ENCODE assay signal across 15 mouse cellular contexts in genomic region chr10:59692441-59692840, GRCm38 (mm10). TPM values are rescaled to one million over a fixed set of nuclear protein-coding genes. Genes with fewer than 3 reads are reported as not detected.
A peak's percentile ranks its signal among the peaks of the same experiment; 100 is the strongest.
DNase-seq lines count a peak whose midpoint lies in the region; ATAC-seq lines count a peak whose summit lies in the region.
"Had no signal": no experiment of that assay in that cellular context is flagged by ENCODE, and none has a peak within 500 bp of the region (broad histone marks: within the 10 kb centered on the region; RNA-seq: fewer than 3 reads in every experiment).

No protein-coding gene starts in this region.

- peak; percentile 47 for DNase-seq in A20 (ENCODE audit: low read depth, low spot score)
- DNase-seq in thymus, postnatal 0 days (ENCODE audit: low spot score), result peak; percentile 79
- DNase-seq in ovary, adult 18-20 months (ENCODE audit: low spot score), result no peak
- DNase-seq in cerebellum, postnatal 10 days, result no peak
- no peak for DNase-seq in cerebellum, adult 9-11 months
- DNase-seq: adrenal gland, adult 2 months; cerebellum, adult 9-10 months; embryo, embryonic 11 days; heart, postnatal 10 days; liver, embryonic 13.5 days; lung, embryonic 14.5 days; right cerebral cortex, postnatal 25 days had no signal

- peak; percentile 70 for ATAC-seq in CD4-positive, CD25-positive, alpha-beta regulatory T cell, adult 4 months
- ATAC-seq in granulocyte monocyte progenitor cell, adult 5-6 weeks (replicated peaks; ENCODE audit: poor library complexity, severe bottlenecking), result peak; percentile 95
- ATAC-seq: forebrain, embryonic 15.5 days had no signal

RNA-seq across cellular contexts. Expression of gene Micu1, which starts 9.8 kb away (rescaled TPM):
- 10 to 100 TPM; 47.1 to 78.3 TPM for polyA plus RNA-seq in CD4-positive, CD25-positive, alpha-beta regulatory T cell, adult 4 months (2017; shearing (Covaris generic))
- 52.2 and 95.7 TPM in 2 replicates for total RNA-seq in granulocyte monocyte progenitor cell, adult 5-6 weeks (2014; fragmentation: Nextera tagmentation)
- 59.9 and 65.7 TPM in 2 replicates for total RNA-seq in granulocyte monocyte progenitor cell, adult 5-6 weeks (2017)
- 49.8 and 56.0 TPM in 2 replicates for polyA plus RNA-seq in thymus, postnatal 0 days (2015; fragmentation: Nextera tagmentation; extraction: Ambion mirVana)

Comparison
In these comparisons a context has a peak if more than half of its experiments do, and no peak if none do; other contexts are left out.
1. DNase-seq: peak in A20 (single experiment) and thymus, postnatal 0 days (single experiment); none in ovary, adult 18-20 months (single experiment), cerebellum, postnatal 10 days (0 of 2) and cerebellum, adult 9-11 months (single experiment).